Mouse (Mus musculus): Measurements from ENCODE around the gene Crybb1. TPM values are rescaled to one million over a fixed set of nuclear protein-coding genes. Genes with fewer than 3 reads are reported as not detected.

Crybb1 gene
- 1.1 and 2.7 TPM in 2 replicates for total RNA-seq (2021)
- long read RNA-seq, partial matches to known transcripts = 0 of 3 reads
- long read RNA-seq, other reads (novel, unspliced or antisense) = 2 of 3 reads

DNA sequence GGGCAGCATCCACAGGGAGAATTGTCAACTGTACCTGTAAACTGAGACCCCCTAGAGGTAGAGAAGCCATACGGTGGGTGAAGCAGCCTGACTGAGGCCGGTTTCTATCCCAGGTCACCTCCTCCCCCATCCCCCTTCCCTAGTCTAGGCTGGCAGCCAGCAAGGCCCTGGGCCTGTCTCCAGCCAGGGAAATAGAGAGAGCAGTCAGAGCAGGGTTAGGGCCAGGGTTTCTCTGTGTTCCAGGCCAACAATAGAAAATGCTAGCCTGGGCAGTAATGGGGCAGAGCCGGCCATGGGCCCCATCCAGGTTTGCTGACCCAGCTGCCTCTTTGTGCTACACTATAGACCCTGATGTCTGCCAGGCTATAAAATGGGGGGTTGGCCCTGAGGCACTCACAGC lies at the start of gene Crybb1:
Gene Crybb1 (plus strand): TSS at position 390 of the 400 bp plus-strand sequence.
- DNase-seq = peak; percentile 81

GRCm38 (mm10) chr5:112206543-112207255 lies 48.9 kb upstream of the Crybb1 start:
- DNase-seq = no peak

DNA sequence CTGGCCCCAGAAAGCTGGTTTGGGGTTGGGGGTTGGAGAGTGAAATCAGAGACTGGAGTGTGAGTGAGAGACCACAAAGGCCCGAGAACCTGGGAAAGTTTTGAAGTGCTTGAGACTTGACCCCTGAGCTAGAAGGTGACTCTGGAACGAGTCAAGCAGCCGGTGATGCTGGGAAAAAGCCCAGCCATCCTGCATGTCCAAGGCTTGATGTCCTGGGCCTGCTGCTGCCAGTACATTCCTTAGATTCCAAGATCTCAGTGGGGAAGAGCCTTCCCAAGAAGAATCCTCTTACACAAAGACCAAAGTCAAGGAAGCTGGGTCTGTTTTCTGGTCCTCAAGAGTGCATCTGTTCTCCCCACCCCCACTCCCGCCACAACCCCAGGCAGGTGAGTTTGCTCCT lies 47.3 kb upstream of the Crybb1 start:
- DNase-seq = no peak

- peak; percentile 52 for DNase-seq
These were observed 45.5 kb upstream of the Crybb1 start for GRCm38 (mm10) chr5:112210104-112210503.

DNA sequence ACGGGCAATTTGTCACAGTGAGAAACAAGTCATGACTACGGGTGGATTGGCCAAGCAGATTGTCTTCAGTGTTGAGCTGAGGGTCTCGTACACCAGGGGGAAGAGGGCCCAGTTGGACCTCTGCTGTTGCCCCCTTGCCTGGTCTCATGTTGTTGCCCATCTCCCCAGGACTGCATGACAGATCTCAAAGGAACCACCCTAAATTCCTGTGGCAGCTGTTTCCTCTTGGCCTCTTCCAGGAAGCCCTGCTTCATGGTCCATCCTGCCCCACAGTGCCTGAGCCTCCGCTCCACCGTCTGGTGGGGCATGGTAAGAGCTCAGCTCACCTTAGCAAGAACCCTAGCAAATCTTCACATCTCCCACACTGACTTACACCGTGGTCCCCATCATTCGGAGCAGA lies 43.7 kb upstream of the Crybb1 start:
- DNase-seq = no peak

DNA sequence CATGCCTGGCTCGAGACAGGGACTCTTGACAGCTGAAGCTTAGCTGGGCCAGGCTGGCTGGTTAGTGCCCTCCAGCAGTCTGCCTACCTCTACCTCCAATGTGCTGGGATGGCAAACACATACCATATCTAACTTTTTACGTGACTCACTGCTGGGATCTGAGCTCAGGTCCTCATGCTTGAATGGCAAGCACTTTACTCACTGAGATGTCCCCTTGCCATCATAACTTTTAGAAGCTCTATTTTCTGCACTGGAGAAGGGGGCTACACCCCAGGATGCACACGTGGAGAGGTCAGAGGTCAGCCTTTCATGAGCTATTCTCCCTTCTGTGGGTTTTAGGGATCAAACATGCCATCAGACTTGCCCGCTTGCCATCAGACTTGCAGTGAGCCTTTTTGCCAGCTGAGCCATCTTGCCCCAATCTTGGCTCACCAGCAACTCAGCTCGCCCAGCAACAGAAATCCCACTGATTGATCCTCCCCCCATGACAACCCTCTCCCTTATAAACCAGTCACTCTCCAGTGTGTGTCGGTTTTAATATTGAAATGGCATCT lies 42.8 kb upstream of the Crybb1 start:
- DNase-seq = no peak

GRCm38 (mm10) chr5:112213331-112214240 lies 42.0 kb upstream of the Crybb1 start:
- no peak for DNase-seq

DNA sequence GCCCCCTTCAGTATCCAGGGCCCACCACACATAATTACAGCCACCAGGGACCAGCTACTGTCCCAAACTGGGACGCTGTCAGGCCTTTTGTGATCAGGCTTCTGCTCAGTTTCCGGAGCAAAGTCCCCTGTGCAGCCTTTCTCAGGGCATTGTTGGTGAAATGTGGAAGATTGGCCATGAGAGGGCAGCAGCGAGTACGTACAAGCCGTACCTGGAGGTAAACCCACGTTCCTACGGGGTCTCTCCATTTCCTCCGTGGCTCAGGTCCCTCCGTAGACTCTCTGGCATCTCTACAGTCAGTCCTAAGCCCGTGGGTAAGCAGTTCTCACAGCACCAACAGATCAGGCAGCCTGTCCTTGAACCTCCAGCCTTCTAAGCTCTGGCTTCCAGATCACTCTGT lies 41.2 kb upstream of the Crybb1 start:
- peak; percentile 41 for DNase-seq

DNA sequence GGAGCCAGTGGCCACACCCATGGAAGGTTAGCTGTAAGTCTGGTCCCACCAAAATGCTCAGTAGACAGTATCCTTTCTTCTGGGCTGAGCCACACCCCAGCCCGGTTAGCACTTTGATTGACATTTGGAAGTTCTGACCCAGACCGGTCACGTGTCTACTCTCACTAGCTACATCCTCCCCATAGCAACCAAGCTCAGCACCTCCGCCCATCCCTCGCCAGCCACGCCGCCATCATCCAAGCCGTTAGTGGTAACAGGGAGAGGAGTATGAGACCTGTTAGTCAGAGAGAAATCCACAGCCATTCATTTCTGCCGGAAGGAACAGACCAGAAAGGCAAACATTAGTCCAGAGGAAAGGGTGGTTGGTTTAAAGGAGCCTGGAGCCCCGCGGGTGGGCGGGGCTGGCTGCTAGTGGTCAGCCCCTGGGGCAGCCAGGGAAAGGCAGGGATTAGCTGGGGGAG lies 40.3 kb upstream of the Crybb1 start:
- DNase-seq = no peak

DNA sequence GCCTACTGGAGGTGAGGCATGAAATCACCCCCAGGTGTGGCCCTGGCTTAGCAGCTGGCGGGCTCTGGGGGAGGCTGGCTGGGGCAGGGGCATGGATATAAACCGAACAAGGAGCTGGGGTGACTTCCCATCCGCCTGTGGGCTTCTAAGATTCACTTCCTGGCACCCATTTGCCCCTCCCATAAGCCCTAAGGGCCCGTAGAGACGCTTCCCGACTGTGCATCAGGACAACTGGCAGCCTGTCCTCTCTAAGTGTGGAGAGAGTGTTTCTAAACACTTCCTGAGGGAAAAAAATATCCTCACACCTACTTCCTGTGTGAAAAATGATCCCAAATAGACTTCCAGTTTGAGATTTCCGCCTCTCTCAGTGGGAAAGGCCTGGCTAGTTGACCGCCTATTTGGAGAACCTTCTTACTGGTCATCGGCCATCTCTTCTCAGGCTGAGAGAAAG lies 39.8 kb upstream of the Crybb1 start:
- DNase-seq = no peak

- DNase-seq = no peak
These were observed 39.3 kb upstream of the Crybb1 start for GRCm38 (mm10) chr5:112216335-112216734.

- DNase-seq = no peak
These were observed 38.6 kb upstream of the Crybb1 start for GRCm38 (mm10) chr5:112217031-112217430.

DNA sequence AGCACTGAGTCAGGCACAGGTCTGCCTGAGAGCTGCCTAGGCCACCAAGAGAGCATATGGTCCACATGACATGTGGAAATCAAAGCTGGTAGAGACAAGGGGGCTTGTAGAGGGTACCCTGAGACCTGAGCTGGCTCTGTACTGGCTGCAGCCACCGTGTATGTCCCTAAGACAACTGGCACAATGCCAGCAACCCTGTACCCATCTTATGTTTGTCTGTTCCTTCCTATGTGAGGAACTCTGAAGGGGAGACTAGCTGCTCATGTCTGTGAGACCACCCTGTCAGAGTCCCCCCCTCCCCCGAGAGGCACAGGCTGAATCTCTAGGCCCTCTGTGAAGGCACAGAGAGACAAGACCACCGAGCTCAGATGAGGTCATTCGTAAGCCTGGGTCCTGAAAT lies 36.9 kb upstream of the Crybb1 start:
- no peak for DNase-seq

- DNase-seq = no peak
These were observed 36.2 kb upstream of the Crybb1 start for GRCm38 (mm10) chr5:112219398-112219797.

DNA sequence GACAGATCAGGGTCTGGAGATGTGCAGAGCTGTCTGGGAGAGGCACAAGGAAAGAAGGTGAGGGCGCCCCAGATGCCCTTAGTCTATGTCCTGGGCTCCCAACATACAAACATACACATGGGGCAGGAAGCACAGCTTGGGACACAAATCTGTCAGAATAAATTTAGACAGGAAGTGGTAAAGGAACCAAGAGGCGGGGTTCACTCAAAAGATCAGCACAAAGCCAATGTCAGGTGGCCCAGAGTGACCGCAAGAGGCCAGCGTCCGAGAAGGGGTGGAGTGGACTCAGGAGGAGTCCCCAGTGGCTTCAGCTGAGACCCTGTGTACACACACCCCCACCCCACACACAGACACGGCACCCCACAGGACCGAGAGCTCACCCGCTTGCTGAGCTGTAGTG lies 35.4 kb upstream of the Crybb1 start:
- DNase-seq = no peak

DNA sequence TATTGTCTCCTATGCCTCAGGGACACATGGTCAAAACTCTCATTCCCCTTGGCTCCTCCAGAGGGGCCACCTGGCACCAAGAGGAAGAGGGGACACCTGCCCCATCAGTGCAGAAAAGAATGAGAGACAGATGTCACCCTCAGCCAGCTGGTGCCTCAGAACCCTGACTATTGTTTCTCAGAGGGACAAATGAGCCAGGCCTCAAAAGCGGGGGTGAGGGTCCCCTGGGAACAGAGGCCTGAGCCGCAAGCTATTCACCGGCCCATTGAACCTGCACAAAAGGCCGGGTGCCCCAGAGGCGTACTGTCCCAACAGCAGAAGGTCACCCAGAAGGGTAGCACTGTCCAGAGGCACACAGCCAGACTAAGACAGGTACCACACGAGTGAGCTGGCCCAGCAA lies 30.0 kb upstream of the Crybb1 start:
- DNase-seq = no peak

GRCm38 (mm10) chr5:112227354-112227753 lies 28.3 kb upstream of the Crybb1 start:
- peak; percentile 34 for DNase-seq

DNA sequence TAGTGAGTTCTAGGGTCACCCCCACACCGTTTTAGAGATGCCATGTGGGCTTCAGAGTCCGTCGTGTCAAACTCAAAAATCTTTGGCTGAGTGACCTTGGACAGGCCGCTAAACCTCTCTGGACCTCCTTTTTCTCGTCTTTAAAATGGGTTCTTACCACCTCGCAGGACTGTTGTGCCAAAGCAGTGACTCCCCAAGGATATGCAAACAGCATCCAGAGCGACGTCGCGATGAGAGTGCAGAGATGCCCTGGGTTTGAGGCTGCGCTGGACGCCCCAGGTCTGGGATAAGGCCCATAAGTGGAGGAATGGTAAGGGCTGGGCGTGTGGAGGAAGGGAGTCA lies 27.7 kb upstream of the Crybb1 start:
- DNase-seq = no peak

DNA sequence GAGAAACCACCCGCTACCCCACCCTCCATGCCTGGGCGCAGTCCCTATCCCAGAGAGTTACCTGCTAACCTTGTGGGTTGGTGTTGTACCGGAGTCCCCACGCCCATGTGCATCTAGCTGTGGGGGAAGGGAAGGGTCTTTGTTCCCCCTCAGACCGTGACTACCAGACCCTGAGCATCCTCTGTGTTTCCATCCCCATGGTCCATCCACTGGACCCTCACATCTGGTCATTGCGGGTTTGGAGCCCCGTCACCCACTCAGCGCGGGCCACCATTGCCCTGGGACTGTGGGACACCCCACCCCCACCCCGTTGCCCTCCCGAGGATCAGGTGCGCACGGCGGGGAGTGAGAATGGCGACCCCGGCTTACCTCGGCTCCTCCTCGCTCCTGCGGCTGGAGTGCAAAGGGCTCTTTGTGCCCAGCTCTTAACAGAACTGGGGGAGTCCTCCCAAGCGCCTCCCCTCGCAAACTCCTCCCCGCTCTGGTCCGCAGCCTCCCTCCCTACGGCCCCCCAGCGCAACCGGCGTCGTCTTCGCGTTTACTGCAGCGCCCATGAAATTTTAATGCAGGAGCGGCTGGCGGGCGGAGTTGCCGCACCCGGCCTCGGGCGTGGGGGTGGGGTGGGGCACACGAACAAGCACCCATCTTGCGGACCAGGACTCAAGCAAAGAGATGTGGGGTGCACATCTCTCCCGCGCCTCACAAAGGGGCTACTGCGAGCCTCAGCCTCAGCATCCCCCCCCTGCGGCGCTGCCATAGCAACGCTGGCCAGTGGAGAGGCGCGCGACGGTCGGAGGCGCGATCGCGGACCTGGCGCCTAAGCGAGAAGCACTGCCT lies 27.2 kb upstream of the Crybb1 start:
- DNase-seq = no peak

- no peak for DNase-seq
These were observed 19.8 kb upstream of the Crybb1 start for GRCm38 (mm10) chr5:112235806-112236205.

GRCm38 (mm10) chr5:112236631-112237030 lies 19.0 kb upstream of the Crybb1 start:
- DNase-seq = no peak

- no peak for DNase-seq
These were observed 18.2 kb upstream of the Crybb1 start for GRCm38 (mm10) chr5:112237439-112237838.

All from adrenal gland, postnatal 25 days (tissue).